Mouse (Mus musculus) limb, embryonic 14.5 days (tissue): ENCODE results near the gene Fat2. TPM values are rescaled to one million over a fixed set of nuclear protein-coding genes. Genes with fewer than 3 reads are reported as not detected.

ENCODE experiments used
- ATAC-seq: fragments of 200-750 bp; cut with Nextera tagmentation; 2 replicates; pipeline ENCODE4 v1.8.0; 2017; ENCODE audit warnings: low read depth, moderate number of reproducible peaks, moderate TSS enrichment; ENCODE audit not compliant: low FRiP score
- DNase-seq: peaks from one replicate; pipeline ENCODE4 v3.0.0-alpha.2; 2015; ENCODE audit warnings: low spot score
- H3K27ac ChIP-seq: fragments of 300-500 bp; sonication (generic); replicated peaks from 2 replicates; pipeline ENCODE4 v1.5.1; 2014; ENCODE audit warnings: low read depth, mild to moderate bottlenecking, low read length, moderate library complexity, mixed read lengths
- H3K27me3 ChIP-seq: fragments of 300-500 bp; sonication (generic); 2 replicates; pipeline ENCODE4 v1.6.1; 2014; ENCODE audit warnings: low read length, mixed read lengths; ENCODE audit not compliant: control insufficient read depth, insufficient read depth
- H3K36me3 ChIP-seq: fragments of 300-500 bp; sonication (generic); 2 replicates; pipeline ENCODE4 v1.6.1; 2014; ENCODE audit warnings: mild to moderate bottlenecking, low read length, moderate library complexity, mixed read lengths; ENCODE audit not compliant: control insufficient read depth, insufficient read depth
- H3K4me1 ChIP-seq: fragments of 300-500 bp; sonication (generic); 2 replicates; pipeline ENCODE4 v1.6.1; 2014; ENCODE audit warnings: antibody characterized with exemption, low read length, mixed read lengths; ENCODE audit not compliant: control insufficient read depth, insufficient read depth
- H3K4me2 ChIP-seq: fragments of 300-500 bp; sonication (generic); replicated peaks from 2 replicates; pipeline ENCODE4 v1.6.1; 2014; ENCODE audit warnings: low read depth, mild to moderate bottlenecking, low read length, moderate library complexity; ENCODE audit not compliant: severe bottlenecking
- H3K4me3 ChIP-seq: fragments of 300-500 bp; sonication (generic); replicated peaks from 2 replicates; pipeline ENCODE4 v1.5.1; 2014; ENCODE audit warnings: low read length
- H3K9ac ChIP-seq: fragments of 300-500 bp; sonication (generic); 2 replicates; pipeline ENCODE4 v1.6.1; 2014; ENCODE audit warnings: mild to moderate bottlenecking, low read depth, low read length, moderate library complexity; ENCODE audit not compliant: severe bottlenecking
- H3K9me3 ChIP-seq: fragments of 300-500 bp; sonication (generic); 2 replicates; pipeline ENCODE4 v1.6.1; 2016; ENCODE audit warnings: low read length; ENCODE audit not compliant: control insufficient read depth
- POLR2A ChIP-seq: fragments of 200-500 bp; IDR thresholded peaks from 2 replicates; pipeline ENCODE4 v1.8.0; 2012; ENCODE audit warnings: inconsistent platforms, mild to moderate bottlenecking, moderate library complexity, borderline replicate concordance; ENCODE audit not compliant: insufficient read depth, insufficient read length; ENCODE audit errors: extremely low read depth
- WGBS: fragments of 180-500 bp; shearing (Covaris S2); extraction: QIAGEN DNeasy Blood & Tissue Kit; methylation state at CpG from one replicate; pipeline ENCODE4 v1.1.7; 2014; 5-methylcytosine and 5-hydroxymethylcytosine counted together
- polyA plus RNA-seq, 2 experiments: library from polyadenylated mRNA; depleted of rRNA in 1 of 2; stranded (reverse) in 1 of 2; unstranded in 1 of 2; fragments of >200 nt; fragmentation: Nextera tagmentation in 1 of 2; extraction: Ambion mirVana in 1 of 2; gene quantifications; 2 replicates each; pipeline versions ENCODE4 v1.2.1 to v1.2.3; 2012 to 2014

The Fat2 gene
- polyA plus RNA-seq, 2 experiments, result 1.3 to 1.4 TPM

DNA sequence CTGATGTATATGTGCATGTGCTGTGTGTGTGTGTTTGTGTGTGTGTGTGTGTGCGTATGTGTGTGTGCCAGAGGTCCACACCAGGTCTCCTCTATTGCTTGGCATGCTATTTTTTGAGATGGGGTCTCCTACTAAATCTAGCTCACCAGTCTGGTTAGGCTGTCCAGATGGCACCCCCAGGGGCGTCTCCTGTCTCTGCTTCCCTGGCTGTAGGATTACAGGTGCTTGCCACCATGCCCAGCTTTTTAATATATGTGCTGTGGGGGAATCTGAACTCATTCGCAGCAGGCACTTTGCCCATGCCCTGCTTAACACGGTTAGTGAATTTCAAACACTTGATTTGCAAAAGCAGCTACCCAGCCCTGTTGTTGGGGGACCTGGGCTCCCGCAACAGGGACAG, 29.5 kb upstream of the Fat2 start:
- H3K27me3 ChIP-seq, result no peaks in the 10 kb centered on the region
- no peak for TF ChIP-seq POLR2A
- H3K9ac ChIP-seq, result no peak overlapping the region
- 78% methylated on average over 5 of the region's 5 CpGs for WGBS
- DNase-seq, result no peak
- no peak overlapping the region for H3K4me3 ChIP-seq
- H3K4me1 ChIP-seq, result peaks cover 15% of the 10 kb centered on the region; the same call in 1 of the 2 replicates
- no peak overlapping the region for H3K4me2 ChIP-seq
- H3K9me3 ChIP-seq, result no peaks in the 10 kb centered on the region
- no peak overlapping the region for H3K27ac ChIP-seq
- ATAC-seq, result no peak
- no peaks in the 10 kb centered on the region for H3K36me3 ChIP-seq

DNA sequence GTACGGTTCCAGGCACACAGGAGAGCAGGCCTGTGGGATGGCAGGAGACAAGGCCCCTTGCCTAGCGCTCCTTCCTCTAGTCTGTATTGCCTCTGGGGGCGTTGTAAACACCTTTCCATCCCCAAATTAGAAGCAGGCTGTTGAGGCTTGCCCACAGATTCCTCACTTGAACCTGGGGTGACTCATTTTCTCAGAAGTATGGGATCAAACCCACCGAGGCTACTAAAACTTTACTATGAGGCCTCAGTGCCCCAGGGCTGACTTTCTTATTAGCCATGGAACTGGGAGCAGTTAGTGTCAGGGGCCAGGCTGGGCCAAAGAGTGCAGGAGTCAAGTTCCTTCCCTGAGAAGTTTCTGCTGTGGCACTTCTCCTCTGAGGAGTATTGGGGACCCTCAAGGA, 28.9 kb upstream of the Fat2 start:
- Histone ChIP-seq H3K4me2 (no peak overlapping the region), H3K9ac (no peak overlapping the region), H3K4me1 (peaks cover 15% of the 10 kb centered on the region; the same call in 1 of the 2 replicates), H3K9me3 (no peaks in the 10 kb centered on the region), H3K27me3 (no peaks in the 10 kb centered on the region), H3K36me3 (no peaks in the 10 kb centered on the region), H3K27ac (no peak overlapping the region), H3K4me3 (no peak overlapping the region)
- TF ChIP-seq POLR2A, result no peak
- ATAC-seq (no peak), DNase-seq (no peak)
- WGBS, result 8% methylated on average over 4 of the region's 4 CpGs

DNA sequence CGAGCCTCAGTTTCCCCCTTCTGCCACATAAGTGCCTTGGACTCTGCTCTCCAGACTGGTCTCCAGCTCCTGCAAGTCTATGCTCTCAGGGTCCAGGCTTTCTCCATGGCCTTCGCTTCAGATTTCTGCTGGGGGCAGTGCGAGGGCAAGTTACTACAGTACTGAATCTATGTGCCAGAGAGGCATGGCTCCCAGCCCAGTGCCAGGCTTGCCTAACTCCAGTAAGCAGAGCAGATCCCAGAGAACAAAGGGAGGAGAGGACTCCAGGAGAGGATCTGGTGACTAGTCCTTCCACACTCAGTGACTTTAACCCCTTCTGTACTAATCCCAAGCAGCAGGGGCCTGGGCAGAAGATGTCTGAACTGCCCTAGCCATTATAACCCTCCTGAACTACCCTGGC, 28.3 kb upstream of the Fat2 start:
- ATAC-seq (no peak), DNase-seq (no peak)
- no peaks in the 10 kb centered on the region for H3K27me3 ChIP-seq
- H3K9ac ChIP-seq, result no peak overlapping the region
- H3K4me3 ChIP-seq, result no peak overlapping the region
- no peak overlapping the region for H3K4me2 ChIP-seq
- no peak overlapping the region for H3K27ac ChIP-seq
- TF ChIP-seq POLR2A, result no peak
- H3K36me3 ChIP-seq, result no peaks in the 10 kb centered on the region
- H3K4me1 ChIP-seq, result peaks cover 15% of the 10 kb centered on the region; the same call in 1 of the 2 replicates
- 83% methylated on average over 3 of the region's 3 CpGs for whole genome bisulfite sequencing
- H3K9me3 ChIP-seq, result no peaks in the 10 kb centered on the region

DNA sequence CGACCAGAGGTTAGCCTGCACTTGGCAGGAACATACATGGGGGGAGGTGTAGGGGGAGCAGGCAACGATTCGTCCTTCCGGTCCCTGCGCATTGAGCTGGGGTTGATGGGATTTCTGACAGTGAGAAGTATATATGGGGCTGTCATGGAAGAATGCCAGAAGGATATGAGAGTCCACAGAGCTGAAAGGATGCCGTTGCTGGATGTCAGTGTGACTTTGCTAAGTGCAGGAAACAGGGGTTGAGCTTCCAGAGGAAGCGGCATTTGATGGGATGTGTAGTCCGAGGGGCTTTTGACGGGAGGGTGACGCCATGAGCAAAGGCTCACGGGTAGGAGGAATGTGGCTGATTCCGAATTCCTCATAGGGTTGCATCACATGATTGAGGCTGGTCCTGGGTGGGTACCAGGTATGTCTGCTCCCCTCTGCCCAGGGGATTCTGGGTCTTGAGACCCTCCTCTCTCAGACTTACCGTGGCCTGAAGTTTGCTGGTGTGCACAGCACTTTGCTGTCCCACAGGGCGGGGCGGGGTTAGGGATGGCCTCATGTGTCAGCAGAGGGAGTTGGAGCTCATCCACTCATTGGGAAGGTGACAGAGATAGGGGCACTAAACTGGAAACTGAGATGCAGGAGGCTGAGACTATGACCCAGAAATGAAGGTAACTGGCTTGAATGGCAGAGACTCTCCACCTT, 21.9 kb upstream of the Fat2 start:
- no peak overlapping the region for H3K4me2 ChIP-seq
- no peak for ATAC-seq
- WGBS, result 65% methylated on average over 15 of the region's 15 CpGs

GRCm38 (mm10) chr11:55356846-55357245, 20.5 kb upstream of the Fat2 start:
- ATAC-seq (no peak), DNase-seq (no peak)
- Histone ChIP-seq H3K4me2 (no peak overlapping the region), H3K4me3 (no peak overlapping the region), H3K27me3 (no peaks in the 10 kb centered on the region), H3K4me1 (no peaks in the 10 kb centered on the region), H3K36me3 (no peaks in the 10 kb centered on the region), H3K9me3 (no peaks in the 10 kb centered on the region), H3K9ac (no peak overlapping the region), H3K27ac (no peak overlapping the region)
- no peak for TF ChIP-seq POLR2A
- 93% methylated on average over 2 of the region's 2 CpGs for WGBS

More for the DNA sequence above, 21.9 kb upstream of the Fat2 start:
- Histone ChIP-seq H3K9ac (no peak overlapping the region), H3K9me3 (no peaks in the 10 kb centered on the region), H3K36me3 (no peaks in the 10 kb centered on the region), H3K4me1 (no peaks in the 10 kb centered on the region), H3K27me3 (no peaks in the 10 kb centered on the region), H3K4me3 (no peak overlapping the region), H3K27ac (no peak overlapping the region)
- DNase-seq, result peak; percentile 28
- no peak for TF ChIP-seq POLR2A
